Mouse (Mus musculus) liver, embryonic 14.5 days (tissue): ENCODE measurements around the gene Pla2r1.

Experiments
- CTCF ChIP-seq: IDR thresholded peaks from 2 replicates; pipeline ENCODE4 v1.5.1; 2016; ENCODE audit warnings: antibody characterized with exemption, low read depth, control low read depth
- EP300 ChIP-seq: IDR thresholded peaks from 2 replicates; pipeline ENCODE4 v1.6.1; 2016; ENCODE audit warnings: antibody characterized with exemption, low read depth

- no peak for TF ChIP-seq CTCF
- no peak for TF ChIP-seq EP300
These were observed 47.8 kb upstream of the Pla2r1 start for GRCm38 (mm10) chr2:60600863-60601262.
